Mouse (Mus musculus): Measurements from ENCODE around the gene Sh3bp4. TPM values are rescaled to one million over a fixed set of nuclear protein-coding genes. Genes with fewer than 3 reads are reported as not detected.

The Sh3bp4 gene
- polyA plus RNA-seq, 1 experiment from 2014 or later: 25.8 TPM

DNA sequence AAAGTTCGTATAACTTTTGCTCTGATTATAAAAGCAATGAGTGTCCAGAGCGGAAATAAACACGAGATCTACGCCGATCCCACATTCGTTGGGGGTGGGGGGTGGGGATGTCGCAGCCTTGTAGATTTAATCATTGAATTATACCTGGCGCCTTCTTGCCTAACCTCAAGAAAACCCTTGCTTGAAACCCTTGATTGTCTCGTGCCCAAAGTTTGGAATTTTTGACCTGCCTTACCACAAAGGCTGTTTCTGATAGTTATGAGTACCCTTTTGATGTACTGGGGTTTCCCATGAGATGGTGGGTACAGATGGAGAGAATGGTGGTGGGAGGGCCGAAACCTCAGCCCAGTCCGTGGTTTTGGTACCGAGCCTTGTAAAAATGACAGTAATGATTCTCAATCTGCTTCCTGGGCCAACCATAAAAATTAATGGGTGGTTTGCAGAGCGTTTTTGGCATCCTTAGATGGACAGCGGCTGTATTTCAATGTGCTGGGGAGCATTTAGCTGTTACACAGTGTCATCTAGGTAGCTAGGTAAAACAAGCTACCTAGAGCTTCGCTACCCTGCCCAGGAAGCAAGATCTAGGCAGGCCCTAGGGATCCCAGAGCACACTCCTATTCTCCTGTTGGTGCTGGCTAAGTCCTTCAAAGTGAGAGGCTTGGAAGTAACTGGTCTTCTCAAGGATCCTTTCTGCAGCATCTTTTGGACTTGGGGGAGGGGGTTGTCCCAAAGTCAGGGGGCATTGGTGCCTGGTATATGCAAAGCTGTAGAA, 1.3 kb downstream of the Sh3bp4 start:
- Histone ChIP-seq H3K4me3 (peak overlapping the region; percentile 89), H3K9ac (peak overlapping the region; percentile 92), H3K27ac (ENCODE audit: poor library complexity, severe bottlenecking) (peak overlapping the region; percentile 55; the same call in 1 of the 2 replicates), H3K4me1 (replicated peaks) (peaks cover 62% of the 10 kb centered on the region), H3K27me3 (replicated peaks) (no peaks in the 10 kb centered on the region), H3K4me2 (peak overlapping the region; percentile 72), H3K36me3 (no peaks in the 10 kb centered on the region), H3K9me3 (replicated peaks) (no peaks in the 10 kb centered on the region)
- no peak for ATAC-seq (ENCODE audit: insufficient number of reproducible peaks, low FRiP score)
- WGBS: 6% methylated on average over 15 of the region's 15 CpGs

- H3K9ac ChIP-seq: peak overlapping the region; percentile 92
- peak overlapping the region; percentile 55 for H3K27ac ChIP-seq (ENCODE audit: poor library complexity, severe bottlenecking)
- no peaks in the 10 kb centered on the region for H3K9me3 ChIP-seq (replicated peaks)
- no peaks in the 10 kb centered on the region for H3K36me3 ChIP-seq
- H3K4me3 ChIP-seq: peak overlapping the region; percentile 89
- no peak for ATAC-seq (ENCODE audit: insufficient number of reproducible peaks, low FRiP score)
- WGBS: 12% methylated on average over 14 of the region's 14 CpGs
- no peaks in the 10 kb centered on the region for H3K27me3 ChIP-seq (replicated peaks)
- H3K4me2 ChIP-seq: peak overlapping the region; percentile 72
- H3K4me1 ChIP-seq (replicated peaks): peaks cover 70% of the 10 kb centered on the region
Measured at GRCm38 (mm10) chr1:89072143-89072990, 2.2 kb downstream of the Sh3bp4 start.

DNA sequence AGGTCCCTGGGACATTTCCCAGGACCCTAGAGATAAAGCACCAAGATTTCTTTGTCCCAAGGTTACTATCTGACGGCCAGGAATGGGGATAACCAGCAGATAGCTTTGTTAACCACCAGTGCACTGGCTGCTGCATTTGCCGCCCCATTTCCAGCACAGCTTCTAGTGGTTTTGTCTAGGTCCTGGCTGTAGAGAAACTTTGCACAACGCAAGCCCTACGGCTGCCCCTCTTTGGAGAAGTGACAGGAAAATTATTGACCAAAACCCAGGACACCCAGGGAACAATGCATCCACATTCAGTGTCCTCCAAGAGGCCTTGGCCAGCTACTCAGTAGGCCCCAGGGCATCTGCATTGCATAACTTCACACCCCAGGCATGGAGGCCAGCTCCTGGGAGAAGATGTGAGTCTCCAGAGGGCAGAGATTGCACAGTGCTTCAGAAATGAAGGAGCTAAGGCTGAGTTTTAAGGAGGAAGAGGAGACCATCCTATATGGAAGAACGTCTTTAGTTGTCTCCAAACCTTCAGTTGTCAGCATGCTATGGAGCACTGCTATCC, 3.2 kb downstream of the Sh3bp4 start:
- Histone ChIP-seq H3K9me3 (replicated peaks) (no peaks in the 10 kb centered on the region), H3K4me1 (replicated peaks) (peaks cover 78% of the 10 kb centered on the region), H3K27ac (ENCODE audit: poor library complexity, severe bottlenecking) (peak overlapping the region; percentile 55), H3K4me2 (peak overlapping the region; percentile 72), H3K36me3 (no peaks in the 10 kb centered on the region), H3K4me3 (0 out of 2 replicates have a peak overlapping the region, but pooled peaks have one; percentile 89), H3K27me3 (replicated peaks) (no peaks in the 10 kb centered on the region), H3K9ac (peak overlapping the region; percentile 26; the same call in 1 of the 2 replicates)
- WGBS: 62% methylated on average over 5 of the region's 5 CpGs
- ATAC-seq (ENCODE audit: insufficient number of reproducible peaks, low FRiP score): no peak

- ATAC-seq (ENCODE audit: insufficient number of reproducible peaks, low FRiP score): no peak
- 29% methylated on average over 6 of the region's 6 CpGs for WGBS
- Histone ChIP-seq H3K9ac (no peak overlapping the region), H3K4me3 (no peak overlapping the region), H3K4me1 (replicated peaks) (peaks cover 79% of the 10 kb centered on the region), H3K4me2 (no peak overlapping the region), H3K9me3 (replicated peaks) (no peaks in the 10 kb centered on the region), H3K27ac (ENCODE audit: poor library complexity, severe bottlenecking) (no peak overlapping the region), H3K27me3 (replicated peaks) (no peaks in the 10 kb centered on the region), H3K36me3 (no peaks in the 10 kb centered on the region)
Measured at GRCm38 (mm10) chr1:89074678-89075077, 4.5 kb downstream of the Sh3bp4 start.

GRCm38 (mm10) chr1:89075120-89075519, 4.9 kb downstream of the Sh3bp4 start:
- H3K4me3 ChIP-seq: no peak overlapping the region
- H3K9ac ChIP-seq: no peak overlapping the region
- no peak overlapping the region for H3K27ac ChIP-seq (ENCODE audit: poor library complexity, severe bottlenecking)
- H3K27me3 ChIP-seq (replicated peaks): no peaks in the 10 kb centered on the region
- H3K4me1 ChIP-seq (replicated peaks): peaks cover 79% of the 10 kb centered on the region
- no peaks in the 10 kb centered on the region for H3K9me3 ChIP-seq (replicated peaks)
- no peak overlapping the region for H3K4me2 ChIP-seq
- ATAC-seq (ENCODE audit: insufficient number of reproducible peaks, low FRiP score): no peak
- H3K36me3 ChIP-seq: no peaks in the 10 kb centered on the region
- 54% methylated on average over 8 of the region's 8 CpGs for WGBS

DNA sequence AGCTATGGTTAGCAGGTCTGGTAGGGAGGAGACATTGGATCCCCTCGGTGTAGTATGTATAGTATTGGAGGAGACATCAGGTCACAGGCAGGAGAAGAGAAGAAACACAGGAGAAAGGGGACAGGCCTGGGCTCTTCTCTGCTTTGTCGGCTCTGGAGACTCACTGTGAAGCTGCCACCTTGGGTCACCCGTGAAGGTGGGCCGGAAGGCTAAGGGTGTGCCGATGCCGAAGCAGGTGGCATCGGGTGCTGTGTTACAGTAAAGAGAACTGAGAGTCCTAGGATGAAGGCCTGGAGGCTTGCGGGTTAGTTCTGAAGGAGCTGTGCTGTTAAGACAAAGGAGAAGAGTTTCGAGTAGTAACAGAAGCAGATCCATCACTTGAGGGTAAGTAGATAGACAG, 6.6 kb downstream of the Sh3bp4 start:
- no peaks in the 10 kb centered on the region for H3K36me3 ChIP-seq
- peaks cover 92% of the 10 kb centered on the region for H3K4me1 ChIP-seq (replicated peaks)
- WGBS: 79% methylated on average over 9 of the region's 9 CpGs
- ATAC-seq (ENCODE audit: insufficient number of reproducible peaks, low FRiP score): no peak
- no peak overlapping the region for H3K4me3 ChIP-seq
- no peak overlapping the region for H3K4me2 ChIP-seq
- H3K27me3 ChIP-seq (replicated peaks): no peaks in the 10 kb centered on the region
- no peak overlapping the region for H3K27ac ChIP-seq (ENCODE audit: poor library complexity, severe bottlenecking)
- no peaks in the 10 kb centered on the region for H3K9me3 ChIP-seq (replicated peaks)
- H3K9ac ChIP-seq: no peak overlapping the region

- H3K27me3 ChIP-seq (replicated peaks): no peaks in the 10 kb centered on the region
- peaks cover 85% of the 10 kb centered on the region for H3K4me1 ChIP-seq (replicated peaks)
- H3K9ac ChIP-seq: no peak overlapping the region
- H3K4me2 ChIP-seq: no peak overlapping the region
- H3K4me3 ChIP-seq: no peak overlapping the region
- 0 out of 2 replicates have a peak overlapping the region, but pooled peaks have one; percentile 25 for H3K27ac ChIP-seq (ENCODE audit: poor library complexity, severe bottlenecking)
- H3K9me3 ChIP-seq (replicated peaks): no peaks in the 10 kb centered on the region
- H3K36me3 ChIP-seq: no peaks in the 10 kb centered on the region
- ATAC-seq (ENCODE audit: insufficient number of reproducible peaks, low FRiP score): no peak
- 65% methylated on average over 2 of the region's 2 CpGs for WGBS
Measured at GRCm38 (mm10) chr1:89078240-89078639, 8.0 kb downstream of the Sh3bp4 start.

- ATAC-seq (ENCODE audit: insufficient number of reproducible peaks, low FRiP score): no peak
Measured at GRCm38 (mm10) chr1:89078730-89079129, 8.5 kb downstream of the Sh3bp4 start.

GRCm38 (mm10) chr1:89079239-89079638, 9.0 kb downstream of the Sh3bp4 start:
- whole genome bisulfite sequencing: 66% methylated on average over 2 of the region's 2 CpGs
- ATAC-seq (ENCODE audit: insufficient number of reproducible peaks, low FRiP score): no peak
- no peak overlapping the region for H3K27ac ChIP-seq (ENCODE audit: poor library complexity, severe bottlenecking)

More at GRCm38 (mm10) chr1:89078730-89079129, 8.5 kb downstream of the Sh3bp4 start:
- Histone ChIP-seq H3K9me3 (replicated peaks) (no peaks in the 10 kb centered on the region), H3K9ac (no peak overlapping the region), H3K4me2 (no peak overlapping the region), H3K36me3 (no peaks in the 10 kb centered on the region), H3K4me3 (no peak overlapping the region), H3K27me3 (replicated peaks) (no peaks in the 10 kb centered on the region), H3K27ac (ENCODE audit: poor library complexity, severe bottlenecking) (peak overlapping the region; percentile 25; the same call in 1 of the 2 replicates), H3K4me1 (replicated peaks) (peaks cover 80% of the 10 kb centered on the region)
- WGBS: 56% methylated on average over 9 of the region's 9 CpGs

DNA sequence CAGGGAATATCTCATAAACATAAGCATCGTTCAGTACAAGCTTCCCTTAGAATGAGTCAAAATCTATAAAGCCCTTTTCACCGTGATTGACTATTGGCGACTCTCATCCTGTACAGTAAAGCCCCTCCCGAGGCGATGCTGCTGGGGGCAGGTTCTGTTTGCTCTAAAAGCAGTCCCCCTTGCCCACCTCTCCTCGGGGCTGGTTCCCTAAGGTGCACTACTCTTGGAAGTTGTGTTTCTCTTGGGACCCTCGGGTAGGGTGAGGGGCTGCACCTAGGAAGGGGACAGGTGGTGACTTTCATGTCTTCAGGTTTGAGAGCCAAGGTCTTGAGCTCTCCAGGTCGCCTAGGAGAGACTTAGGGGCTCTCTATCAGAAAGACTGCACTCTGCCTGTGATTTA, 10.2 kb downstream of the Sh3bp4 start:
- Histone ChIP-seq H3K4me1 (replicated peaks) (peaks cover 68% of the 10 kb centered on the region), H3K27me3 (replicated peaks) (no peaks in the 10 kb centered on the region), H3K4me3 (no peak overlapping the region), H3K36me3 (no peaks in the 10 kb centered on the region), H3K27ac (ENCODE audit: poor library complexity, severe bottlenecking) (no peak overlapping the region), H3K9me3 (replicated peaks) (no peaks in the 10 kb centered on the region), H3K9ac (no peak overlapping the region), H3K4me2 (no peak overlapping the region)
- WGBS: 75% methylated on average over 8 of the region's 8 CpGs
- no peak for ATAC-seq (ENCODE audit: insufficient number of reproducible peaks, low FRiP score)

More at GRCm38 (mm10) chr1:89079239-89079638, 9.0 kb downstream of the Sh3bp4 start:
- H3K4me1 ChIP-seq (replicated peaks): peaks cover 75% of the 10 kb centered on the region
- H3K9ac ChIP-seq: no peak overlapping the region
- no peak overlapping the region for H3K4me2 ChIP-seq
- H3K27me3 ChIP-seq (replicated peaks): no peaks in the 10 kb centered on the region
- no peaks in the 10 kb centered on the region for H3K36me3 ChIP-seq
- H3K9me3 ChIP-seq (replicated peaks): no peaks in the 10 kb centered on the region
- no peak overlapping the region for H3K4me3 ChIP-seq

DNA sequence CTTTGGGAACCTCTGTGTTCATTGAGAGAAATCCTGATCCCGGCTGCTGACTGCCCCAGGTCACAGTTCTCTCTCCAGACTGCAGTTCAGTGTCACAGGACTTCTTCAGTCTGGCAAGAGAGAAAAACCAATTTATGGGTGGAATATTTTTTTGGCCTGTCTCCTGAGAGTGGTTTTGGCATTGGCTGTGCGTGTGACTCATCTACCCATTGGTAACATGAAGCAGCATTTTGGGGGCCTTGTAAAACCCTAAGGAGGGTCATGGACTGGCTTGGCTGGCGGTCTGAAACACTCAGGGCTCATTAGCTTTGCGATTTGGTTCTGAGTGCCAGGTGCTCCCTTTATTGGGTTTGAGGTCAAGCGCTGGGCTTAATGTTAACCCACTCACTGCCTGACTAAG, 10.6 kb downstream of the Sh3bp4 start:
- Histone ChIP-seq H3K27me3 (replicated peaks) (no peaks in the 10 kb centered on the region), H3K4me3 (no peak overlapping the region), H3K27ac (ENCODE audit: poor library complexity, severe bottlenecking) (no peak overlapping the region), H3K4me1 (replicated peaks) (peaks cover 66% of the 10 kb centered on the region), H3K9ac (no peak overlapping the region), H3K4me2 (no peak overlapping the region), H3K9me3 (replicated peaks) (no peaks in the 10 kb centered on the region), H3K36me3 (no peaks in the 10 kb centered on the region)
- WGBS: 72% methylated on average over 5 of the region's 5 CpGs
- no peak for ATAC-seq (ENCODE audit: insufficient number of reproducible peaks, low FRiP score)
